Comparison of ENCODE assay signal across 13 mouse cellular contexts in genomic region chr17:17899268-17899667, GRCm38 (mm10). TPM values are rescaled to one million over a fixed set of nuclear protein-coding genes. Genes with fewer than 3 reads are reported as not detected.
DNase-seq lines count a peak whose midpoint lies in the region; ATAC-seq and TF ChIP-seq lines count a peak whose summit lies in the region.
"Had no signal": no experiment of that assay in that cellular context is flagged by ENCODE, and none has a peak within 500 bp of the region (broad histone marks: within the 10 kb centered on the region; RNA-seq: fewer than 3 reads in every experiment).

No protein-coding gene starts in this region.

- CTCF ChIA-PET in Patski (lab: Charles Lee) = interaction anchor here (0.9 to 3.4 kb wide), 5 partner anchors 19 to 133 kb away, joined by 3 to 11 read pairs (median 3); no protein-coding TSS in a partner anchor

- no peaks in the 10 kb centered on the region for H3K9me3 ChIP-seq in embryonic facial prominence, embryonic 11.5 days (replicated peaks; ENCODE audit: control insufficient read depth, low read length)
- H3K9me3 ChIP-seq in embryonic facial prominence, embryonic 10.5 days = no peaks in the 10 kb centered on the region
- no peaks in the 10 kb centered on the region for H3K9me3 ChIP-seq in limb, embryonic 14.5 days (ENCODE audit: control insufficient read depth, low read length)
- H3K9me3 ChIP-seq in limb, embryonic 10.5 days (replicated peaks) = no peaks in the 10 kb centered on the region
- H3K9me3 ChIP-seq in midbrain, postnatal 0 days (ENCODE audit: low read length) = no peaks in the 10 kb centered on the region
- H3K9me3 ChIP-seq: embryonic facial prominence, embryonic 15.5 days; limb, embryonic 12.5 days had no signal

- no peak overlapping the region for H3K4me3 ChIP-seq in embryonic facial prominence, embryonic 11.5 days (ENCODE audit: low read depth, low read length)
- no peak overlapping the region for H3K4me3 ChIP-seq in embryonic facial prominence, embryonic 10.5 days
- no peak overlapping the region for H3K4me3 ChIP-seq in limb, embryonic 14.5 days (replicated peaks; ENCODE audit: low read length)
- H3K4me3 ChIP-seq in limb, embryonic 10.5 days = no peak overlapping the region
- no peak overlapping the region for H3K4me3 ChIP-seq in midbrain, postnatal 0 days (ENCODE audit: low read depth, low read length)
- no peak overlapping the region for H3K4me3 ChIP-seq in lung, adult 2 months (replicated peaks; ENCODE audit: extremely low read depth, low read depth, low read length)
- H3K4me3 ChIP-seq: embryonic facial prominence, embryonic 15.5 days; limb, embryonic 12.5 days had no signal

- no peaks in the 10 kb centered on the region for H3K36me3 ChIP-seq in embryonic facial prominence, embryonic 11.5 days (replicated peaks; ENCODE audit: control insufficient read depth, insufficient read depth, low read depth, low read length)
- no peaks in the 10 kb centered on the region for H3K36me3 ChIP-seq in embryonic facial prominence, embryonic 10.5 days (replicated peaks)
- H3K36me3 ChIP-seq in limb, embryonic 14.5 days (ENCODE audit: control insufficient read depth, insufficient read depth, low read length) = no peaks in the 10 kb centered on the region
- H3K36me3 ChIP-seq in limb, embryonic 10.5 days = no peaks in the 10 kb centered on the region
- no peaks in the 10 kb centered on the region for H3K36me3 ChIP-seq in midbrain, postnatal 0 days (ENCODE audit: insufficient read depth, low read length)
- H3K36me3 ChIP-seq: embryonic facial prominence, embryonic 15.5 days; limb, embryonic 12.5 days had no signal

- no peak overlapping the region for H3K4me2 ChIP-seq in embryonic facial prominence, embryonic 11.5 days (ENCODE audit: low read depth, low read length)
- H3K4me2 ChIP-seq in limb, embryonic 14.5 days (replicated peaks; ENCODE audit: low read depth, low read length, severe bottlenecking) = no peak overlapping the region
- H3K4me2 ChIP-seq in midbrain, postnatal 0 days (ENCODE audit: low read depth, low read length, poor library complexity, severe bottlenecking) = no peak overlapping the region
- H3K4me2 ChIP-seq: embryonic facial prominence, embryonic 15.5 days; limb, embryonic 12.5 days had no signal

- DNase-seq in embryonic facial prominence, embryonic 11.5 days (ENCODE audit: low spot score) = peak; percentile 40
- no peak for DNase-seq in embryonic facial prominence, embryonic 10.5 days (ENCODE audit: low spot score)
- peak; percentile 20 for DNase-seq in limb, embryonic 14.5 days (ENCODE audit: low spot score)
- no peak for DNase-seq in limb, embryonic 10.5 days (ENCODE audit: low spot score)
- DNase-seq in Patski (ENCODE audit: low read depth, low spot score) = no peak
- peak; percentile 84 for DNase-seq in midbrain, postnatal 0 days (ENCODE audit: low spot score)
- DNase-seq in lung, adult 2 months = no peak
- no peak for DNase-seq in thymus, adult 18-20 months
- DNase-seq: kidney, adult 8-10 months had no signal

- POLR2A ChIA-PET in Patski (lab: Charles Lee) = no interaction called here

- TF ChIP-seq POLR2A in limb, embryonic 14.5 days (IDR thresholded peaks at IDR 0.05; ENCODE audit: borderline replicate concordance, extremely low read depth, insufficient read depth, insufficient read length) = no peak
- TF ChIP-seq POLR2A in lung, adult 2 months (IDR thresholded peaks at IDR 0.05; ENCODE audit: borderline replicate concordance, extremely low read depth, low read depth, low read length) = no peak

- no peaks in the 10 kb centered on the region for H3K27me3 ChIP-seq in embryonic facial prominence, embryonic 11.5 days (ENCODE audit: control insufficient read depth, insufficient read depth, low read length)
- no peaks in the 10 kb centered on the region for H3K27me3 ChIP-seq in embryonic facial prominence, embryonic 10.5 days (replicated peaks; ENCODE audit: low read depth, poor library complexity, severe bottlenecking)
- H3K27me3 ChIP-seq in limb, embryonic 14.5 days (ENCODE audit: control insufficient read depth, insufficient read depth, low read length) = no peaks in the 10 kb centered on the region
- no peaks in the 10 kb centered on the region for H3K27me3 ChIP-seq in limb, embryonic 10.5 days (ENCODE audit: low read depth, poor library complexity, severe bottlenecking)
- peaks cover 11% of the 10 kb centered on the region for H3K27me3 ChIP-seq in Patski
- no peaks in the 10 kb centered on the region for H3K27me3 ChIP-seq in midbrain, postnatal 0 days (ENCODE audit: insufficient read depth, low read length)
- H3K27me3 ChIP-seq: embryonic facial prominence, embryonic 15.5 days; limb, embryonic 12.5 days had no signal

- ATAC-seq in embryonic facial prominence, embryonic 11.5 days (replicated peaks; ENCODE audit: insufficient number of reproducible peaks, low FRiP score, low TSS enrichment, low read depth) = no peak
- no peak for ATAC-seq in limb, embryonic 14.5 days (ENCODE audit: low FRiP score, low read depth)
- ATAC-seq in Patski = no peak
- peak; percentile 68; the same call in 1 of the 2 replicates for ATAC-seq in midbrain, postnatal 0 days (ENCODE audit: low FRiP score)

- no peak overlapping the region for H3K27ac ChIP-seq in embryonic facial prominence, embryonic 11.5 days (replicated peaks; ENCODE audit: low read depth, low read length)
- no peak overlapping the region for H3K27ac ChIP-seq in embryonic facial prominence, embryonic 10.5 days (replicated peaks)
- no peak overlapping the region for H3K27ac ChIP-seq in limb, embryonic 14.5 days (replicated peaks; ENCODE audit: low read depth, low read length)
- no peak overlapping the region for H3K27ac ChIP-seq in limb, embryonic 10.5 days
- H3K27ac ChIP-seq in midbrain, postnatal 0 days (ENCODE audit: low read depth, low read length) = no peak overlapping the region
- H3K27ac ChIP-seq: embryonic facial prominence, embryonic 15.5 days; limb, embryonic 12.5 days had no signal

- no peak overlapping the region for H3K9ac ChIP-seq in embryonic facial prominence, embryonic 11.5 days (replicated peaks; ENCODE audit: low read length)
- H3K9ac ChIP-seq in limb, embryonic 14.5 days (ENCODE audit: low read depth, low read length, severe bottlenecking) = no peak overlapping the region
- no peak overlapping the region for H3K9ac ChIP-seq in midbrain, postnatal 0 days (replicated peaks; ENCODE audit: low read length, poor library complexity, severe bottlenecking)
- H3K9ac ChIP-seq: embryonic facial prominence, embryonic 15.5 days; limb, embryonic 12.5 days had no signal

- no peaks in the 10 kb centered on the region for H3K4me1 ChIP-seq in embryonic facial prominence, embryonic 11.5 days (ENCODE audit: control insufficient read depth, insufficient read depth, low read length)
- H3K4me1 ChIP-seq in embryonic facial prominence, embryonic 10.5 days = no peaks in the 10 kb centered on the region
- H3K4me1 ChIP-seq in limb, embryonic 14.5 days (ENCODE audit: control insufficient read depth, insufficient read depth, low read length) = no peaks in the 10 kb centered on the region
- no peaks in the 10 kb centered on the region for H3K4me1 ChIP-seq in limb, embryonic 10.5 days
- H3K4me1 ChIP-seq in midbrain, postnatal 0 days (ENCODE audit: insufficient read depth, low read length) = no peaks in the 10 kb centered on the region
- no peaks in the 10 kb centered on the region for H3K4me1 ChIP-seq in lung, adult 2 months (ENCODE audit: control insufficient read depth, insufficient read depth, low read length)
- H3K4me1 ChIP-seq: embryonic facial prominence, embryonic 15.5 days; limb, embryonic 12.5 days had no signal

- in situ Hi-C loops in Patski (cut with MboI; ENCODE audit: low pct_unique_long_range_greater_than_20kb) = no loop called here

- TF ChIP-seq CTCF in Patski (IDR thresholded peaks at IDR 0.05) = peak; percentile 53
- TF ChIP-seq CTCF in midbrain, postnatal 0 days (IDR thresholded peaks at IDR 0.05) = peak; percentile 83
- no peak for TF ChIP-seq CTCF in lung, adult 2 months (IDR thresholded peaks at IDR 0.05; ENCODE audit: insufficient read depth, low read length)

- WGBS in embryonic facial prominence, embryonic 11.5 days = 78% methylated on average over 2 of the region's 2 CpGs
- 79% methylated on average over 2 of the region's 2 CpGs for WGBS in embryonic facial prominence, embryonic 10.5 days
- 81% methylated on average over 2 of the region's 2 CpGs for WGBS in limb, embryonic 14.5 days
- WGBS in limb, embryonic 10.5 days = 85% methylated on average over 2 of the region's 2 CpGs
- WGBS in midbrain, postnatal 0 days = 86% methylated on average over 2 of the region's 2 CpGs
- 69% methylated on average over 2 of the region's 2 CpGs for WGBS in lung, adult 2 months

RNA-seq across cellular contexts. Expression of gene Fpr3, which starts 11.6 kb away (rescaled TPM):
- polyA plus RNA-seq in embryonic facial prominence, embryonic 11.5 days (2014; fragmentation: Nextera tagmentation; extraction: Ambion mirVana) = not detected in 2 replicates
- not detected in 2 replicates for polyA plus RNA-seq in embryonic facial prominence, embryonic 10.5 days (2016; fragmentation: Nextera tagmentation; extraction: Ambion mirVana)
- not detected in 2 replicates for polyA plus RNA-seq in limb, embryonic 14.5 days (2012; rRNA removed)
- not detected in 2 replicates for polyA plus RNA-seq in limb, embryonic 14.5 days (2014; fragmentation: Nextera tagmentation; extraction: Ambion mirVana)
- polyA plus RNA-seq in limb, embryonic 10.5 days (2016; fragmentation: Nextera tagmentation; extraction: Ambion mirVana) = not detected in 2 replicates
- polyA plus RNA-seq in Patski (2021) = not detected
- not detected in 2 replicates for total RNA-seq in midbrain, postnatal 0 days (2014; rRNA removed)
- polyA plus RNA-seq in midbrain, postnatal 0 days (2015; fragmentation: Nextera tagmentation; extraction: Ambion mirVana) = not detected in 2 replicates
- not detected in 2 replicates for polyA plus RNA-seq in lung, adult 2 months (2012; rRNA removed)
- polyA plus RNA-seq: embryonic facial prominence, embryonic 15.5 days; gonadal fat pad, adult 2 months; limb, embryonic 12.5 days; spleen, adult 2 months had no signal

RNA-seq across cellular contexts. Expression of gene Fpr2, which starts 11.6 kb away (rescaled TPM):
- polyA plus RNA-seq in embryonic facial prominence, embryonic 11.5 days (2014; fragmentation: Nextera tagmentation; extraction: Ambion mirVana) = not detected in 2 replicates
- not detected in 2 replicates for polyA plus RNA-seq in embryonic facial prominence, embryonic 10.5 days (2016; fragmentation: Nextera tagmentation; extraction: Ambion mirVana)
- polyA plus RNA-seq in limb, embryonic 14.5 days (2012; rRNA removed) = 0.14 and 0.27 TPM in 2 replicates
- polyA plus RNA-seq in limb, embryonic 14.5 days (2014; fragmentation: Nextera tagmentation; extraction: Ambion mirVana) = 0.23 and 0.36 TPM in 2 replicates
- polyA plus RNA-seq in limb, embryonic 10.5 days (2016; fragmentation: Nextera tagmentation; extraction: Ambion mirVana) = 0.16 TPM in 1 of 2 replicates, not detected in the other
- polyA plus RNA-seq in Patski (2021) = 0.45 TPM
- 0.52 TPM in 1 of 2 replicates, not detected in the other for total RNA-seq in midbrain, postnatal 0 days (2014; rRNA removed)
- polyA plus RNA-seq in midbrain, postnatal 0 days (2015; fragmentation: Nextera tagmentation; extraction: Ambion mirVana) = 0.31 and 0.74 TPM in 2 replicates
- polyA plus RNA-seq in lung, adult 2 months (2012; rRNA removed) = 5.4 and 10.9 TPM in 2 replicates
- polyA plus RNA-seq: limb, embryonic 12.5 days had no signal

RNA-seq across cellular contexts. Expression of gene Fpr1, which starts 15.5 kb away (rescaled TPM):
- 0.15 TPM in 1 of 2 replicates, not detected in the other for polyA plus RNA-seq in embryonic facial prominence, embryonic 11.5 days (2014; fragmentation: Nextera tagmentation; extraction: Ambion mirVana)
- not detected in 2 replicates for polyA plus RNA-seq in embryonic facial prominence, embryonic 10.5 days (2016; fragmentation: Nextera tagmentation; extraction: Ambion mirVana)
- polyA plus RNA-seq in limb, embryonic 14.5 days (2012; rRNA removed) = 0.11 and 0.58 TPM in 2 replicates
- 0.23 TPM in 1 of 2 replicates, not detected in the other for polyA plus RNA-seq in limb, embryonic 14.5 days (2014; fragmentation: Nextera tagmentation; extraction: Ambion mirVana)
- polyA plus RNA-seq in limb, embryonic 10.5 days (2016; fragmentation: Nextera tagmentation; extraction: Ambion mirVana) = not detected in 2 replicates
- 0.22 TPM for polyA plus RNA-seq in Patski (2021)
- 0.52 TPM in 1 of 2 replicates, not detected in the other for total RNA-seq in midbrain, postnatal 0 days (2014; rRNA removed)
- 0.22 TPM in 1 of 2 replicates, not detected in the other for polyA plus RNA-seq in midbrain, postnatal 0 days (2015; fragmentation: Nextera tagmentation; extraction: Ambion mirVana)
- 15.1 and 19.0 TPM in 2 replicates for polyA plus RNA-seq in lung, adult 2 months (2012; rRNA removed)
- polyA plus RNA-seq: limb, embryonic 12.5 days had no signal

RNA-seq across cellular contexts. Expression of gene Has1, which starts 44.3 kb away (rescaled TPM):
- polyA plus RNA-seq in embryonic facial prominence, embryonic 11.5 days (2014; fragmentation: Nextera tagmentation; extraction: Ambion mirVana) = 0.70 and 0.74 TPM in 2 replicates
- 1.2 and 1.5 TPM in 2 replicates for polyA plus RNA-seq in embryonic facial prominence, embryonic 10.5 days (2016; fragmentation: Nextera tagmentation; extraction: Ambion mirVana)
- polyA plus RNA-seq in limb, embryonic 14.5 days (2012; rRNA removed) = 0.19 and 0.25 TPM in 2 replicates
- polyA plus RNA-seq in limb, embryonic 14.5 days (2014; fragmentation: Nextera tagmentation; extraction: Ambion mirVana) = 1.6 and 2.2 TPM in 2 replicates
- polyA plus RNA-seq in limb, embryonic 10.5 days (2016; fragmentation: Nextera tagmentation; extraction: Ambion mirVana) = 1.2 and 2.1 TPM in 2 replicates
- polyA plus RNA-seq in Patski (2021) = 0.27 TPM
- total RNA-seq in midbrain, postnatal 0 days (2014; rRNA removed) = 1.1 and 1.5 TPM in 2 replicates
- polyA plus RNA-seq in midbrain, postnatal 0 days (2015; fragmentation: Nextera tagmentation; extraction: Ambion mirVana) = 0.81 and 0.91 TPM in 2 replicates
- polyA plus RNA-seq in lung, adult 2 months (2012; rRNA removed) = 1.9 and 3.8 TPM in 2 replicates

Comparison
In these comparisons a context has a peak if more than half of its experiments do, and no peak if none do; other contexts are left out.
1. DNase-seq: peak in embryonic facial prominence, embryonic 11.5 days (single experiment), limb, embryonic 14.5 days (single experiment) and midbrain, postnatal 0 days (single experiment); none in embryonic facial prominence, embryonic 10.5 days (single experiment), limb, embryonic 10.5 days (single experiment), Patski (single experiment), lung, adult 2 months (single experiment) and thymus, adult 18-20 months (0 of 2).
2. RNA of gene Fpr1, which starts 15.5 kb away (polyA plus RNA-seq): 15.1 to 19.0 TPM in lung, adult 2 months; 0.11 to 0.58 TPM in limb, embryonic 14.5 days, 0.22 TPM in midbrain, postnatal 0 days, 0.22 TPM in Patski (single experiment), 0.15 TPM in embryonic facial prominence, embryonic 11.5 days, not detected in limb, embryonic 10.5 days and not detected in embryonic facial prominence, embryonic 10.5 days; every median in the first group is over 10 times any median in the second.